Mouse (Mus musculus) Patski (cell line): ENCODE measurements around the gene Smarcb1. TPM values are rescaled to one million over a fixed set of nuclear protein-coding genes. Genes with fewer than 3 reads are reported as not detected.
A peak's percentile ranks its signal among the peaks of the same experiment; 100 is the strongest.

Source experiments
- ATAC-seq: fragments of 100-300 bp; one replicate; pipeline ENCODE4 v1.8.0; 2021
- CTCF ChIA-PET: fragments of 350-600 bp; sonication (Branson Sonifier 250); formaldehyde crosslinking; loops from one replicate; lab custom pipeline; 2022; ENCODE audit warnings: inconsistent platforms; lab: Charles Lee
- POLR2A ChIA-PET: fragments of 350-600 bp; sonication (Branson Sonifier 250); formaldehyde crosslinking; loops from one replicate; lab custom pipeline; 2022; ENCODE audit warnings: antibody characterized with exemption, inconsistent platforms; lab: Charles Lee
- DNase-seq: peaks from one replicate; pipeline ENCODE4 v3.0.0-alpha.2; 2011; ENCODE audit warnings: low read depth, low spot score
- H3K27me3 ChIP-seq: fragments of 371-371 bp; one replicate; pipeline ENCODE4 v1.5.1; 2021
- CTCF ChIP-seq: fragments of 100-300 bp; IDR thresholded peaks from one replicate; pipeline ENCODE4 v1.5.1; 2021
- in situ Hi-C: fragments of 300-500 bp; cut with MboI; formaldehyde crosslinking; loops from 3 replicates; pipeline ENCODE4 v1.11.1; 2018; ENCODE audit warnings: low pct_unique_long_range_greater_than_20kb, mixed read lengths
- polyA plus RNA-seq: library from polyadenylated mRNA; unstranded; gene quantifications from one replicate; pipeline ENCODE4 v1.2.3, GENCODE M21; 2021

Smarcb1 gene
- 107 TPM for polyA plus RNA-seq

GRCm38 (mm10) chr10:75921026-75921725 is at the start of gene Smarcb1:
Gene Smarcb1 (minus strand): TSS chr10:75921617.
- ATAC-seq (peak; percentile 61), DNase-seq (peak; percentile 62)
- no peaks in the 10 kb centered on the region for H3K27me3 ChIP-seq
- TF ChIP-seq CTCF, result no peak
- POLR2A ChIA-PET, result interaction anchor here (0.7 to 2.7 kb wide), 8 partner anchors 8 to 175 kb away, joined by 3 to 29 read pairs (median 4); partner anchors contain the start of genes Chchd10 and Mmp11
- CTCF ChIA-PET, result interaction anchor here (0.9 to 2.3 kb wide), 2 partner anchors 9 to 30 kb away, joined by 3 to 7 read pairs; no protein-coding TSS in a partner anchor
- in situ Hi-C loops, result no loop called here

- TF ChIP-seq CTCF, result no peak
- peaks cover 3% of the 10 kb centered on the region for H3K27me3 ChIP-seq
- ChIA-PET POLR2A (no interaction called here), CTCF (no interaction called here)
- in situ Hi-C loops, result loop anchor here (5.0 to 10.0 kb wide), 4 partner anchors 70 to 367 kb away; partner anchors contain the start of gene Ggt5
- no peak for DNase-seq
- ATAC-seq, result no peak
These were observed 33.0 kb upstream of the Smarcb1 start, which contains the start of gene Gm5134 for GRCm38 (mm10) chr10:75954381-75954811. Gene Gm5134 (plus strand): TSS chr10:75954514.

DNA sequence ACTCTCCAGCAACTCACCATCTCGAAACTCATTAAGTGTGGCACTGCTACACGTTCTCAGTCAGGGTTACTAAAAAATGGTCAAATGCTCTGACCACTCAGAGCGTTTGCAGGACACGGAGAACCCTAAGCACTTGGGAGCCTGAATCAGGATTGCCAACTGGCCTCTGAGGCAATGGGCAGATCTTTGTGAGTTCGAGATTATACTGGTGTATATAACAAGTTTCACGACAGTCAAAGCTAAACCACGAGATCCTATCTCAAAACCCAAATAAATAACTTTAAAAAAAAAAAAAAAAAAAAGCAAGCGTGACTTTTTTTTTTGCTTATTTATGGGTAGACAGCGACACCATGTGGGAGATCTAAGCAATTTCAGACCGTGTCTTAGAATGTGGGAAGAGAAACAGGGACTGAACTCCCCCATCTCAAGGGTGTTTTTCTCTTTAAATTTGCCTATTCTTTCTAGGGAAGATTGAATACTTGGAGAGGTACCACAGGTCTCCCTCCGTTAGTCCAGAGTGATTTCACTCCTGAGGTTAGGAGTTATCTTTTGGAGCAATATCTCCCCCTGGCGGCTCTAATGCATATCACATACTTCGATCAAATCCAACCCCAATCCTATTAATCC is 30.1 kb upstream of the Smarcb1 start:
- DNase-seq, result no peak
- ATAC-seq, result peak; percentile 26
- in situ Hi-C loops, result loop anchor here (5.0 to 10.0 kb wide), 4 partner anchors 67 to 364 kb away; partner anchors contain the start of gene Ggt5
- ChIA-PET POLR2A (interaction anchor here (0.6 to 0.7 kb wide), 2 partner anchors 166 to 174 kb away, joined by 4 read pairs; no protein-coding TSS in a partner anchor), CTCF (interaction anchor here (0.5 to 2.7 kb wide), 18 partner anchors 9 to 365 kb away, joined by 3 to 13 read pairs (median 4); partner anchors contain the start of genes Gm867, Smarcb1 and Vpreb3)
- peak; percentile 89 for TF ChIP-seq CTCF
- no peaks in the 10 kb centered on the region for H3K27me3 ChIP-seq

DNA sequence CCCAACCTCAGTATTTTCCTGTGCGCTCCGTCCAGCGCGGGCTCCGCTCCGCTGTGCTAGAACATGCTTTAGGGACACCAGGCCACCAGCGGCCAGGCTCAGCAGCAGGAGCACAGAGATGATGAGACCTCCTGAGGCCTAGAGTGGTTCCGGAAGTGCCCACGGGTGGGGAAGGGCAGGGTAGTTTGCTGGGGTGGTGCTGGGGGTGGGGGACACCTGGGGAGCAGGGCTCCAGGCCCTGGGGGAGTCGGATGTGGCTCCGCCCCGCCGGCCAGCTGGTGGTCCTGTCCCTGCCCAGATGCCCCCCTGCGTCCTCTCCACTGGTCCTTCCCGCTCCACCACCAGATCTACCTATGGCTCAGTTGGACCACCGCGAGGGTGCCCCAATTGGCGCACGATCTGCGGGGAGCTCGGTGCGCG is 29.4 kb upstream of the Smarcb1 start:
- CTCF ChIA-PET, result interaction anchor here (0.8 to 2.7 kb wide), 9 partner anchors 13 to 364 kb away, joined by 3 to 13 read pairs (median 6); partner anchors contain the start of gene Smarcb1
- ATAC-seq (no peak), DNase-seq (no peak)
- in situ Hi-C loops, result loop anchor here (5.0 to 10.0 kb wide), 4 partner anchors 66 to 364 kb away; partner anchors contain the start of gene Ggt5
- POLR2A ChIA-PET, result interaction anchor here (0.7 kb wide), 1 partner anchor 174 kb away, joined by 4 read pairs; no protein-coding TSS in a partner anchor
- H3K27me3 ChIP-seq, result no peaks in the 10 kb centered on the region
- no peak for TF ChIP-seq CTCF

DNA sequence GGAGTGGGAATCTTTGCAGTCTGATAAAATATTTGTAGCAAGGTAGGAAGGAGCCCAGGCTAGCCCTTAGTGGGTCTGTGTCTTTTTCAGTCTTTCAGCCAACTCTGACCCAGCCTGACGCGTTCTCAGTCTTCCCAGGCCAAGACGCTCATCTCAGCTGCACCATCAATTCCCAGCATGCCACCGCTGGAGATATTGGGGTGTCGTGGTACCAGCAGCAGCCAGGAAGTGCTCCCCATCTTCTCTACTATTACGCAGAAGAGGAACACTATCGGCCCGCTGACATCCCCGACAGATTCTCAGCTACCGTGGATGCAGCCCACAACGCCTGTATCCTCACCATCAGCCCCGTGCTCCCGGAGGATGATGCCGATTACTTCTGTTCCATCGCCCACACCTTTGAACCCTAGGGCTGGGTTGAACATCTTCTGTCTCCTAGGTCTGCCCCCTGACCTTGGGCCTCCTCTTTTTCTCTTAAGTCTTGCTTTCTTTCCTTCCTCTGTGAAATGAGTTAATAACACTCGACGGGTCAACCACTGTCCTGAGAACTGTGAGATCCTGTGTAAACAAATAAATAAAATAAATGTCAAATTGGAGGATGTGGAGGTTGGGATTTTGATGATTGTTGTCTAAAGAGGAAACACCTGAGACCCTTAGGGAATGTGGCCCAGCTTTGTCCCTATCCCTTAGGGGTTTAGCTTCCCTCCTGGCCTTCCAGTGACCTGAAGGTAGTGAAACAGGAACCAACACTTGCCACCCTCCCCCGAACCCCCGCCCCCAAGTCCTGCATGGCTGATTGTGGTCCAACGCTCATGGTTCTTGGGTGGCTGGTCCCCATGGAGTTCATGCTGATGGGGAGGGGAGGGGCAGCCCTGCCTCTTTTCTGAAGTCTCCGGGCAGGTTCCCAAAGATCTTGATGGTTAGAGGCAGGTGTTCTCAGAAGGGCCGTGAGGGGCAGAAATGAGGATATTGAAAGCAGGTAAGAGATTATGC is 27.9 kb upstream of the Smarcb1 start:
- TF ChIP-seq CTCF, result no peak
- ATAC-seq, result no peak
- POLR2A ChIA-PET, result interaction anchor here (0.9 kb wide), 1 partner anchor 9 kb away, joined by 3 read pairs; no protein-coding TSS in a partner anchor
- in situ Hi-C loops, result loop anchor here (5.0 to 10.0 kb wide), 4 partner anchors 65 to 362 kb away; partner anchors contain the start of gene Ggt5
- H3K27me3 ChIP-seq, result no peaks in the 10 kb centered on the region
- DNase-seq, result no peak
- CTCF ChIA-PET, result interaction anchor here (1.2 to 1.4 kb wide), 3 partner anchors 51 to 363 kb away, joined by 3 to 4 read pairs (median 4); no protein-coding TSS in a partner anchor

DNA sequence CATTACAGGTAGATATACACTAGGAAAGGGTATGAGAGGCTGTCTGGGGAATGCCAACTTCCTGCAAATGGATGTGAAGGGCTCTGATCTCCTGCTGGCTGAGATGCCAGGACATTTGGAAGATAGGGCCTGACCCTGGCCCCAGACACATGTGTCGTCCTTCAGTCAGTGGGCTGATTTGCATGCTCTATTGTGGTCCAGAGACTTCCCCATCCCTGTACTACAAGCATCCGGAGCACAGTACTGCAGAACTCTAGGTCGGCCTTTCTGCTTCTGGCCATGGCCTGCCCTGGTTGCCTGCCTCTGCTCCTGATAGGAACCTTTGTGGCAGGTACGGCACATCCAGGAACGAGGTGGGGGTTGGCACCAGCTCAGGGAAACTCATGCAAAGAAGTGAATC is 26.7 kb upstream of the Smarcb1 start:
- ATAC-seq (no peak), DNase-seq (no peak)
- in situ Hi-C loops, result no loop called here
- H3K27me3 ChIP-seq, result no peaks in the 10 kb centered on the region
- POLR2A ChIA-PET, result no interaction called here
- no peak for TF ChIP-seq CTCF
- CTCF ChIA-PET, result no interaction called here

DNA sequence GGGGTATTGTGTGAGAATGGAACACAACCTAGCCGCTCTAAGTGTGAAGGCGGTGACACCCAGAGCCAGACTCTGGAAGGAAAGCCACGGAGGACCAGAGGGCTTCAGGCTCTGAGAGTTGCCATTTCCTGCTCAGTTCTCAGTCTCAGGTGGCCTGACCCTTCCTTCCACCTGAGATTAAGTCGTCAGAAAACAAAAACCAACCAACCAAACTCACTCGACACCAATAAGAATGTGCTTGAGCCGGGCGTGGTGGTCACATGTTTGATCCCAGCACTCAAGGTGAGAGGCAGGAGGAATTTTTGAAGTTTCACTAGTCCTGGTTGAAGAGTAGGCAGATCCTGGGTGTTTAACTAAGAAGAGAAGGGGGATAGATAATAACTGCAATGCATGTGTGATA is 24.5 kb upstream of the Smarcb1 start:
- in situ Hi-C loops, result no loop called here
- TF ChIP-seq CTCF, result no peak
- ChIA-PET POLR2A (no interaction called here), CTCF (interaction anchor here (1.3 kb wide), 1 partner anchor 63 kb away, joined by 4 read pairs; no protein-coding TSS in a partner anchor)
- ATAC-seq, result no peak
- no peaks in the 10 kb centered on the region for H3K27me3 ChIP-seq
- no peak for DNase-seq

DNA sequence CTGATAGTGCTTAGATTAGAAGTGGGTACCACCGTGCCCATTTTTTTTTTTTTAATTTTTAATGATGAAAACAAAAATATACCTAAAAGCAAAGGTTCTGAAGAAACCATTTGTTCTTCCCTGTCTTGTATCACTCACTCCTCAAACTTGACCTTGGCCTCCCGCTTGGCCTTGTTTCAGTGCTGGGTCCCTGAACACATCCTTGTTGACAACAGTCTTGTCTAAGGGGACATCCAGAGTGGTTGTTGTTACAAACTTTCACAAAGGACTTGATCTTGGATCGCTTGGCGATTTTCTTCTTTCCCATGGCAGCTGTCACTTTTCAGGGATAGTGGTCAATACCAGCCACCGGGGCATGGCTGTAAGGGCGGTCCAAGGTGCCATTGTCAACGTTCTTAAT is 23.8 kb upstream of the Smarcb1 start:
- in situ Hi-C loops, result no loop called here
- no peaks in the 10 kb centered on the region for H3K27me3 ChIP-seq
- DNase-seq, result no peak
- ChIA-PET POLR2A (no interaction called here), CTCF (no interaction called here)
- no peak for TF ChIP-seq CTCF
- no peak for ATAC-seq

- ATAC-seq, result no peak
- in situ Hi-C loops, result no loop called here
These were observed 22.8 kb upstream of the Smarcb1 start for GRCm38 (mm10) chr10:75944066-75944772.

More at GRCm38 (mm10) chr10:75944066-75944772, 22.8 kb upstream of the Smarcb1 start:
- TF ChIP-seq CTCF, result no peak
- DNase-seq, result no peak
- H3K27me3 ChIP-seq, result no peaks in the 10 kb centered on the region
- CTCF ChIA-PET, result interaction anchor here (1.3 kb wide), 1 partner anchor 18 kb away, joined by 3 read pairs; no protein-coding TSS in a partner anchor
- POLR2A ChIA-PET, result no interaction called here
